Mouse (Mus musculus) granulocyte monocyte progenitor cell, adult 5-6 weeks (primary cell): ENCODE measurements around the gene Pdzd7. TPM values are rescaled to one million over a fixed set of nuclear protein-coding genes. Genes with fewer than 3 reads are reported as not detected.

Experiments
- ATAC-seq: replicated peaks from 2 replicates; pipeline ENCODE4 v1.8.0; 2016; ENCODE audit warnings: mild to moderate bottlenecking, moderate TSS enrichment, inconsistent platforms; ENCODE audit not compliant: poor library complexity, severe bottlenecking
- total RNA-seq, 2 experiments: library from RNA; stranded (forward) in 1 of 2; stranded (reverse) in 1 of 2; fragments of 200-712, 200-1000 nt in 1 of 2; fragments of >200 nt in 1 of 2; fragmentation: Nextera tagmentation in 1 of 2; gene quantifications; 2 replicates each; pipeline ENCODE4 v1.2.3; 2014 to 2017

Pdzd7 gene
- total RNA-seq, 2 experiments from 2014 or later: 0.24 TPM; not detected in 1

DNA sequence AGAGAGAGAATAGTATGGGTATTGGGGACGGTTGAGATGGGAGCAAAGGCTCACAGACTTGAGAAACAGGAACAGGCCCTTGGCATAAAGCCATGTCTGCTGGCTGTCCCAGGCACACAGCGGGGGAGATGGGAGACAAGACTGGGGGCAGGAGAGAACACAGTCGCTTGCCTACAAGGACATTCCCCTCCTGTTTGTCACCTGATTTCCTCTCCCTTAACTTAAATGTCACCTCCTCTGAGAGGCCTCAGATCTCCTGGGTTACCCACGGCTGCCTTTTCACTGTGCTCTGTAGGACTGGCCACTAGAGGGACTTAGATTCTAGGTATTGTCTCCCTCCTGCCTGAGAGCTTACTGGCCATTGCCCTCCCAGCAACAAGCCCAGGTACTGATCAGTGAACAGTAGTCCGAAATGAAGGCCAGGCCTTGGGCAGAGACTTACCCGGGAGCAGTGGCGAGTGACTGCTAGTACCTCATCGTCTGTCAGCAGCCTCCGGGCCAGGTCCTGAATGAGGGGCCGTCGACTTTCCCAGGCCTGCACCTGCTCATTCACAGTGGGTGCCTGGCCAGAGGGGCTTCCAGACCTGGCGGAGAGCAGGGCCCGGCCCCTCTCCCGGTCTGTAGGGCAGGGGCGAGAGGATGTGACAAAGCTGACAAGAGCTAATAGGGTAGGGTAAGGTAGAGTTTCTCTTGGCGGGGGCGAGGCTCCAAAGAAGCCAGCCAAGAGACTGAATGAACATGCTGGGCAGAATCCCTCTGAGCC lies 12.8 kb downstream of the Pdzd7 start:
- peak; percentile 43; the same call in 1 of the 2 replicates for ATAC-seq

DNA sequence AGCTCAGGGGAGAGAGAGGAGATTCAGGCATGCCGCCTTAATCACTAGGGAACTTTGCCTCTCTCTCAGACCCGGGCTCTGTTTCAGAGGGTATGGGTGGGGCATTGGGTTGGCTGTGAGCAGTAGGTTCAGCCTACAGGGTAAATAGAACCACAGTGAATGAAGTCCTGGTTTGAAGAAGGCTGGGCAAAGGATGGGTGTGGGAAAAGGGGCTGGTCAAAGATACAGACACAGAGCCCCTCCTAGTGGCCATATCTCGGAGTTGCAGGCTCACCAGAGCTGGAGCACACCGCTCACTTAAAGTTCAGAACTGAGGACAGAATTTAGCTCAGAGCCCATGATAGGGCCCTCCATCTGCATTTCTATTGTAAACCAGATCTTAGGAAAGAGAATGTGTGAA lies 13.7 kb downstream of the Pdzd7 start:
- ATAC-seq: peak; percentile 60

DNA sequence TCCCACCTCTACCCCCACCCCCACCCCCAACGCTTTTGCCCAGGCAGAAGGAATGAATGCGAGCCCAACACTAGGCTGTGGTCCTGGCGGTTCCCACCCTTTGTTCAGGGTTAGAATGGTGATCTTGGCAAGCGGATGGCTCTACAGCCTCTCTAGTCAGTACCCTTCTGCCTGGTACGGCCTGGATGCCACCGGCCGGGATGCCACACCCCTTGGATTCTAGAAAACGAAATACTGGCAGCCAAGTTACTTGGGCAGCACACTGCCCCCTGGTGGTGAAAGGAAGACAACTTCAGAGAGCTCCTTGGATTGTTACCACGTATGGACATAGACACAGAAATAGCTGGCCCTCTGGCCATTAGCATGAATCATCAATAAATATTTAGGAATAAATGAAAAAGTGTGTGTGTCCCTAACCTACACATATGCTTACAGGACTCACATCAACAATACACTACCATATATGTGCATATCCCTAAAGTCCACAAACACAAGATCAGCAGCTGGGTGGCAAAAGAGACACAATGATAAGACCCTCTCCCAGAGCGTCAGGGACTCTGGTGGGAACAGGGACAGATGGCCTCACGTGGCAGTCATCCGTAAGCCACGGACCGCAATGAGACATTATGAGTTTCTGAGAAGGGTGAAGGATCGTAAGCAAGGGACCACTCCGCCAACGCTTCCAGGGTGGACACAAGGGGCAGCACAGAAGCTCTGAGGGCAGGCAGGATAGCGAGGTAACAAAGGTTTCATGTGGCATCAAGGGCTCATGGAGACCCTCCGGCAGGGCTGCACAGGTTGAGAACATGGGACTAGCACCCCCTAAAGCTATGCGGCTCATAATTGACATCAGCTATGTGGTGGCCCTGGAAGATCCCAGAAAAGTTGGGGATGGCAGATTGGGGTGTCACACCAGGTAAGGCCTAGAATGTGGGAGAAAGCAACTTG lies 14.5 kb downstream of the Pdzd7 start:
- peak; percentile 55 for ATAC-seq

DNA sequence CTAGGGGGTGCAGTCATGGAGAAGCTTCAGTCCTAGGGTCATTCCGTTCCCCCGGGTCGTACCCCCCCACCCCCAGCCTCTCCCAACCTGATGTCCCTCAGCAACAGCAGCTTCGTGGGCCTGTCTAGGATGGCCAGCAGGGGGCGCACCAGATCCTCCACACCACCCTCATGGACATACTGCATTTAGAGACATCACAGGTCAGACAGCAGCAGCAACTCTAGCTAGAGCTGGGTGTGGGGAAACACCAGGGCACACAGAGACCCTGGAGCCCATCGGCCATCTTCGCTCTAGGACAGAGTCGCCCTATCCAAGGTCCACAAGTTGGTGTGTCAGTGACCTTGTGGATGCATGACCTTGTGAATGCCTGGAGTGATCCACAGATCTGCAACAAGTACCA lies 15.4 kb downstream of the Pdzd7 start:
- ATAC-seq: peak; percentile 36

DNA sequence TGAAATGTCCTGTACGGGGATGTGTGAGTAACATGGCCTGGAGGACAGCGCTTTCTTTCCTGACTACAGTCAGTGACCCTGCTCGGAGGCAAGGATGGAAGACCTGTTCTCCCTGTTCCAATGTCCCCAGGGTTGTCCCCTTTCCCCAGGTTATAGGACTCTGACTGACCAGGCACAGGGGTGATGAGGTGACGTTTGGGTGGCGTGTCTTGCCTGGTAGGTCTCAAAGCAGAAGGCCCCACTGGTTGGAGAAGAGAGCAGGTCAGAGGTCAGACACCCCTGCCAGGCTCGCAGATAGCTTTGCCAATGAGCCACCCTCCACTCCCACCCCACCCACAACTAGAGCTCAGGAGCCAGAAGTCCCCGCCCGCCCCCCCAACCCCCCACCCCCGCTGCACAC lies 15.9 kb downstream of the Pdzd7 start:
- ATAC-seq: no peak

DNA sequence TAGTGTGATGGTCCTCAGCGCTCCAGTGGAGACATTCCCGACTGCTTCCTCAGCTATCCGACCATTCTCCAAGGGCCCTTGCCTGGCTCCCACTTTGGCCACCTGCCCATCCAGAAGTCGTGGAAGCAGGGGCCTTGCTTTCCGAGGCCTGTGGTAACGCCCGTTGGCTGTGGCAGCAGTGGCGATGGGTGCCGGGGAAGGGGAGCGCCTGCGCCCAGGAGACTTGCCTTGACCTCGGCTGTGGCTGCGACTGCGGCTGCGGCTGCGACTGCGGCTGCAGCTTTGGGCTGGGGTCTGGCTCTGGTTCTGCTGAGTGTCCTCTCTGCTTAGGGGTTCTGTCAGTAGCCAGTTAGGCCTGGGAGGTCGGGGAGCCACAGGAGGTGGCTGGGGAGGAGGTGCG lies 16.8 kb downstream of the Pdzd7 start:
- ATAC-seq: no peak

DNA sequence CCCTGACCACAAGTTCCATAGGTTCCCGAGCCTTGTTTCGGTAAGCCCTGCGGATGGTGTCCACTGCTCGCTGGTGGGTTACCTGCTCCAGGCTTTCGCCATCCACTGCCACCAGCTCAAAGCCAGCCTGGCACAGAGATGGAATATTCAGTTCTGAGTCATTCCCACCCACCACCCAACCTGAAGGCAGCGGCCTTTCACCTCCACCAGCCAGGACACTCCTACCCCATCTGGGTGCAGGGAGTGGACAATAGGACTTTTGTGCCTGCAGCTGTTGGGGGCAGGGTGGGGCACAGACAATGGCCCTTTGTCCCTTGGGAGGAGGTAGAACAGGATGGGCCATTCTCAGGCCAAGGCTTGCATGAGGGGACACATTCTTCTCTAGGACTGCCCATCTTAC lies 17.7 kb downstream of the Pdzd7 start:
- ATAC-seq: no peak

DNA sequence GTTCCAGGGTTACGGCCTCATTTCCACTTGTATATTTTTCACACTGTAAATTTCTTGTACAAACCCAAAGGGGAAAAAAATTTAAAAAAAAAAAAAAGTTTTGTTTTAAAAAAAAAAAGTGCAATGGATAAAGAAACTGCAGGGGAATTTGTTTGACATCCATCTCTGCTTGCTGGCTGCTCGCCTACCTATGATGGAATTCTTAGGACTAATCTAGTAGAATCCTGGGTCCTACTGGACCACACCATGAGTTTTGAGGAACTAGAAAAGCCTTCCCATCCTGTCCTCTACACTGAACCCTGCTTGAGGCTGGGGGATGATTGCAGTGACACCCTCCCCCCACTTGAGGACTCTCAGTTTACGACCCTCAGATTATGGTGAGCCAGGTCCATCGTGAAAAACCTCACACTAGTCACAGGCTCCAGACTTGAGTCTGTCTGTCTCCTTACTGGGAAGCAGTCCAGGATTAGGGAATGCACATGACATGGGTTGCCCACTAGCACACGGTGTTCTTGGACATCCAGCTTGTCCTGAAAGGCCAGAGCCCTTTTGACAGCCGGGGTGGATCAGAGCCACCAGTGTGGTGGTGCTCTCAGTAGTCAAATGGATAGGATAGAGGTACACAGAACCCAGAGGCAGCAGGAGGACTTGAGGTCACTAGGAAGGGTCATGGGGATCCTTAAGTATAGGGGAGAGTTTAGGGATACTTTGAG lies 18.4 kb downstream of the Pdzd7 start:
- ATAC-seq: no peak

DNA sequence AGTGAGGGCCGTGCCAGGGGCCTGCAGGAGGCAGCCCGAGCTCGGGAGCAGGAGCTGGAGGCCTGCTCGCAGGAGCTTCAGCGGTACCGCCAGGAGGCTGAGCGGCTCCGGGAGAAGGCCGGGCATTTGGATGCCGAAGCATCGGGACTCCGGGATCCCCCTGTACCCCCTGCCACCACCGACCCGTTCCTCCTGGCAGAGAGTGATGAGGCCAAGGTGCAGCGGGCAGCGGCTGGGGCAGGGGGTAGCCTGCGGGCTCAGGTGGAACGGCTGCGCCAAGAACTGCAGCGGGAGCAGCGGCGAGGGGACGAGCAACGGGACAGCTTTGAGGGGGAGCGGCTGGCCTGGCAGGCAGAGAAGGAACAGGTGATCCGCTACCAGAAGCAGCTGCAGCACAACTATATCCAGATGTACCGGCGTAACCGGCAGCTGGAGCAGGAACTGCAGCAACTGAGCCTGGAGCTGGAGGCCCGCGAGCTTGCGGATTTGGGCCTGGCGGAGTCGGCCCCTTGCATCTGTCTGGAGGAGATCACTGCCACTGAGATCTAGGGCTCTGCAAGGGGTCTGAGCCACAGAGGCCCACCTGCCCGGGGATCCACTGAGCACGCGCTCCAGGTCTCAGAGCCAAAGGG lies 19.5 kb downstream of the Pdzd7 start:
- ATAC-seq: no peak

DNA sequence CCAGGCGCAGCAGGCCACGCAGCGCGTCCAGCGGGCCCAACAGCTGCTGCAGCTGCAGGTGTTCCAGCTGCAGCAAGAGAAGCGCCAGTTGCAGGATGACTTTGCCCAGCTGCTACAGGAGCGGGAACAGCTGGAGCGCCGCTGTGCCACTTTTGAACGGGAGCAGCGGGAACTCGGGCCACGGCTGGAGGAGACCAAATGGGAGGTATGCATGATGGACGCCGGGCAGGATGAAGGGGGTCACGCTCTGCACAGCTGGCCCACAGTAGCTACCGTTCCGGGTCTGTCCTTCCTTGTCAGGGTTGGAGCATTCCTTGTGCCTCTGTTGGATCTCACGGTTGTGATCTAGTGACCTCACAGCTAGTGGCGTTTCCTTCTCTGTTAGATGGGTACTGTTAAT lies 20.7 kb downstream of the Pdzd7 start:
- no peak for ATAC-seq

DNA sequence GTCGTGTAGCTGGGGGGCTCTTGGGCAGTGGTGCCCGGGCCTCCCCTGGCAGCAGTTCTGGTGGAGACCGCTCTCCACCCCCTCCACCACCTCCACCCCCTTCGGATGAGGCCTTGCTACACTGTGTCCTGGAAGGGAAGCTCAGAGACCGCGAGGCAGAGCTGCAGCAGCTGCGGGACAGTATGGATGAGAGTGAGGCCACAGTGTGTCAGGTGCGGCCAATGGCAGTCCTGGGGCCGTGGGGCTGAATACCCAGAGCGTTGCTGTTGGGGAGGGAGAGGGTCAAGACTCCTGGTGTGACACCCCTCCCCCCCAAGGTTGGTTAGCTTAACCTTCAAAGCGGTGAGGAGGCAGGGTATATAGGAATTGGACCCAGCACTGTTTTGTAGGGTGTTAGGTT lies 21.5 kb downstream of the Pdzd7 start:
- ATAC-seq: no peak

DNA sequence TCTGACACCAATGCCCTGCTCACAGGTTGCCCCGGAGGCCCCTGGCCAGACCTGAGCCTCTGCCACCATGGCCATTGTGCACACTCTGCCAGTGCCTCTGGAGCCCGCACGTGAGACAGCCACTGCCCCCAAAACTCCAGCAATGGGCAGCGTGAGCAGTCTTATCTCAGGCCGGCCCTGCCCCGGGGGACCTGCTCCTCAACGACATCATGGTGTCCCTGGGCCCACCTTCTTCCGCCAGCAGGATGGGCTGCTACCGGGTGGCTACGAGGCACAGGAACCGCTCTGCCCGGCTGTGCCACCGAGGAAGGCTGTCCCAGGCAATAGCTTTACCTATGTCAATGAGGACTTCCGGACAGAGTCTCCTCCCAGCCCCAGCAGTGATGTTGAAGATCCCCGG lies 24.2 kb downstream of the Pdzd7 start:
- no peak for ATAC-seq

DNA sequence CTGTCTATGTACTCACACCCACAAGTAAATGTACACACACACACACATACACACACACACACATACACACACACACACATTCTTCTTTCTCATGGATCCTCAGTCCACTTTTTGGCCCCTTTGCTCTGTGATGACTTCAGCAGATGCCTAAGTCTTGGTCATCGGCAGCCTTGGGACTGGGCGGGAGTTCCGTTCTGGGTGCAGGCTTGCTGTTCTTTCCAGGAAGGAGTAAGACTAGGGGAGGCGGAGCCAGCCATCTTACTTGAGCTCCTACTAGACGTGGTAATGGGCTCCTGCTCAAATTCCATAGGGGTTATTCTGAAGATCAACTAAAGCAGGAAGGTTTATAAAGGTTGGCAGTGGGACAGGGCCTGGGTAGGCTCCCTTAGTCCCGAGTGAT lies 25.2 kb downstream of the Pdzd7 start:
- ATAC-seq: no peak

DNA sequence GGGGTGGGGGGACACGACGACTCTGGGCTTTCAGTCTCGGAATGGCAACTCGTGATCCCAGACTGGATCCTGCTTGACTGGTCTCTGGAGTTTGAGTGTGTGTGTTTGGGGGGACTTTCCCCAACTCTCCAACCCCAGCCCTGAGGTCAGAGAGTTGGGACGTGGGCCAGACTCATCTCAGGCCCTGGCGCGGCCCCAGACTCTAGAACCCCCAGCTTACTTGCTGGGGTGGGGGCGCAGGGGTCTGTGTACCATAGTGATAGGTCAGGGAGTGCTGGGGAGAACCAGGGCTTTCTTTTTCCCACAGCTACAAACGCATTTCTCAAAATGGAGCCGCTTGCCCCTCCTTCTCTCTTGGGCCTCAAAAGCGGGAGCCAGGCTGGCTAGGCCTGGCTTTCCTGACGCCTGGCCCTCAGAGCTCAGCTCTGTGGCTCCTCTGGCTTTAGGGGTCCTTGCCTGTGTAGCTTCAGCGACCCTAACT lies 27.1 kb downstream of the Pdzd7 start:
- ATAC-seq: no peak

DNA sequence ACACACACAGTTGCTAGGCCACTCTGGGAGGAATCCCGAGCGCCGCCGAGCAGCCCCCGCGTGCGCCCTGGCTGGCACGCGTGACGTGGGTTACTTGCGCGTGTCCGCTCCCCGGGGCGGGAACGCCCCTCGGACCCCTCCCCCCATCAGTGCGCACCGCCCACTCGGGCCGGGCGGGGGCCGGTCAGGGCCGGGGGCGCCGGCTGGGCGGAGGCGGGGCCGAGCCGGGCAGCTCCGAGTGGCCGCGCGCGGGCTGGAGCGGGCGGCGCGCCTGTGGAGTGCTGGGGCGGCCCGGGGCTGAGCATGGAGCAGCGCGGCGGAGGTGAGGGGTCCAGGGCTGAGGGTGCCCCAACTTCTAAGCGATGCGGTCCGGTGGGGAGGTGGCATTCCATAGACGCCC lies 27.6 kb downstream of the Pdzd7 start:
- ATAC-seq: peak; percentile 42

DNA sequence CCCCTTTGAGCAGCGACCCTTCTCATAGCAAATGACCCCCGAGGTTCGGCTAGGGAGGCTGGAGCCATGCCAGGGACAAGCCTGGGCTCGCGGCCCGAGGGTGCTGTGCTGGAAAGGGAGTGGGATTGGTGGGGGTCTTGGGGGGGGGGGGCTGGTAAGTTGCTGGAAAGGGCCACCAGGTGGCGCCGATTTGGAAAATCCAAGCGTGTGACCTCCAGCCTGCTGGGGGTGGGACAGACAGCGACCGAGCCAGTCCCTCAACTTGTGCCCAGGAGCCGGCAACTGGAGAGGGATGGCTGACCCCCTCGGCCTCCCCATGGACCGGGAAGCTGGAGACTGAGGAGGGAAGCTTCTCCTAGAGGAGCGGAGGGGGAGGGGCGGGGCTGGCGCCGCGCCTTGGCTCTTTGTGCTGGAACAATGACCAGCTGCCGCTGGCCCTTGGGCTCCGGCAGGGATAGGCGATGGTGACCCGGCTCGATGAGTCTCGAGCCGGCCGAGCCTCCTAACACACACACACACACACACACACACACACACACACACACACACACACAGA lies 28.2 kb downstream of the Pdzd7 start:
- no peak for ATAC-seq

DNA sequence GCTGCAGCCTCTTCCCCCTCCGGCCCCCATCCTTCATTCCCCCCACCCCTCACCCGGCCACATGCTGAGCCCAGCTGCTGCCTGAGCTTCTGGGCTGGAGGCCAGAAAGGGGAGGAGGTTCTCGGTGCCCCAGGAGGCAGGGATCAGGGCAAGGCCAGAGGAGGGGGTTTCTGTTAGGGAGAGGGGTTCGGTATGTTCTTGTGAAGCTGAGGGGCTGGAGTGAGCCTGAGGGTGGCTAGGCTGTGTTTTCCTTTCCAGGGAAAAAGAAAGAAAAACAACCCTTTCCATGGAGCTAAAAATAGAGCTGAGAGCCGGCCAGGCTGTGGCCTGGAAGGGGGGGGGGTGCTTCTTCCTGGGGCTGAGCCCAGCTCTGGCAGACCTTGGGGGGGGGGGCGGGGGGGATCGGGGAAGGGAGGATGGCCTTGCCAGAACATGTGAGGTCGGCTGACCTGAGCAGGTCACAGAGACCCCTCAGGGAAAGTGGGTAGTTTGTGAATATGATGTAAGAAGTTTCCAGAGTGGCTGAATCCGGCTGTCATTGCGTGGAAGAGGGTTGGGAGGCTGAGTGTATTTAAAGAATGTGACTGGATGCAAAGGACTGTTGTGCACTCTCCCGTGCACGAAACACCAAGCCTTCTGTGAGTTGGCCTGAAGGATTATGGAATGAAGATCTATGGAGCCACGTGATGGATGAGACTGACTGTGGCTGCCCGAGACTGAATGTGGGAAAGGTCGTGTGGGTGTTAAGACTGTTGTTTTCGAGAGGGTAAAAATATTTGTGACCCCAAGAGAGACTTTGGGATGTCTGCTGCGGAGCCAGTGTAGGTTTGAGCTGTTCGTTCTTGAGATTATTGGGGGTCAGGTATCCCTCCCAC lies 28.9 kb downstream of the Pdzd7 start:
- 0 out of 2 replicates have a peak, but pooled peaks have one; percentile 15 for ATAC-seq

DNA sequence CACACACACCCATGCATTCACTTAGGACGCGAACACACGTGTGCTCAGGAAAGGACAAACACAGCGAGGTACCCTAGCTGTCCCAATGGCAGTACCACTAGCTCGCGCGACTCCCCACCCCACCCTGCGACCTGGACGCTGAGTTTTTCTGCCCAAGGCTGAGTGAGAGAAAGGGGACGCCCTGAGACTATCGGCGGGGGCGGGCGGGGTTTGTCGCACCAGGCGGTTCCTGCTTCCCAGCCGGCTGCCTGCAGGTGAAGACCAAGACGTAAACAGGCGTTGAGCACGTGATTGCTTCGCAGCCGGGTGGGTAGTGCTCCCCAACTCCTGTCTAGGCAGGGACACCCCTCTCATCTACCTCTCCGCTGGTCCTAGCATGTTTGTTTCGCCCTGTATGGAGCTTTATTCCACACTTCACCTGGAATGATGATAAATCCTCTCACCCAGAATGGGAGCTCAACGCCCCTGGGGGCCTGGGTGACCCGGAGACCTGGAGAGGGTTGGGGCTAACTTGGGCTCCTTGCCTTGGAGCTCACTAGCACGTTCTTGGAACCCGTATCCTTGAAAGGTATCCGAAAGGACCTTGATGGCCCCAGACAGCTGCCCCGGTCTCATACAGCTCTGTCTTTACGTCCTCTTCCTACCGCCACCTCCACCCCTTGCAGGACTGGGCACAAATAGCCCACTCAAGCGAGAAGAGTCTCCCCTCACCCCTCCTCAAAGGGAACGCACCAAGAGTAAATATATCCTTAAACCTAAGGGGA lies 29.8 kb downstream of the Pdzd7 start:
- peak; percentile 16; the same call in 1 of the 2 replicates for ATAC-seq
